Mouse (Mus musculus) heart, embryonic 13.5 days (tissue): ENCODE measurements at regions not wholly inside any gene's neighbourhood (a gene's known extent, or its start where the extent isn't known, plus 50 kb on each side); places are given as distances from the start of the nearest gene placed in this dataset.

Experiments used
- ATAC-seq: fragments of 200-750 bp; cut with Nextera tagmentation; 2 replicates; pipeline ENCODE4 v1.8.0; 2017; ENCODE audit warnings: moderate TSS enrichment; ENCODE audit not compliant: insufficient number of reproducible peaks, low FRiP score, low TSS enrichment; ENCODE audit errors: extremely low read depth
- H3K27ac ChIP-seq: fragments of 300-500 bp; sonication (generic); replicated peaks from 2 replicates; pipeline ENCODE4 v1.5.1; 2015; ENCODE audit warnings: moderate library complexity, mild to moderate bottlenecking, inconsistent platforms
- H3K27me3 ChIP-seq: fragments of 300-500 bp; sonication (generic); replicated peaks from 2 replicates; pipeline ENCODE4 v1.6.1; 2015; ENCODE audit warnings: mild to moderate bottlenecking, inconsistent platforms
- H3K36me3 ChIP-seq: fragments of 300-500 bp; sonication (generic); 2 replicates; pipeline ENCODE4 v1.6.1; 2015; ENCODE audit warnings: mild to moderate bottlenecking, inconsistent platforms
- H3K4me1 ChIP-seq: fragments of 300-500 bp; sonication (generic); 2 replicates; pipeline ENCODE4 v1.6.1; 2015; ENCODE audit warnings: inconsistent platforms
- H3K4me2 ChIP-seq: fragments of 300-500 bp; sonication (generic); 2 replicates; pipeline ENCODE4 v1.6.1; 2015; ENCODE audit warnings: inconsistent platforms, mild to moderate bottlenecking, moderate library complexity
- H3K4me3 ChIP-seq: fragments of 300-500 bp; sonication (generic); 2 replicates; pipeline ENCODE4 v1.5.1; 2015; ENCODE audit warnings: moderate library complexity, mild to moderate bottlenecking, inconsistent platforms
- H3K9ac ChIP-seq: fragments of 300-500 bp; sonication (generic); 2 replicates; pipeline ENCODE4 v1.6.1; 2015; ENCODE audit warnings: inconsistent platforms, mild to moderate bottlenecking, moderate library complexity
- H3K9me3 ChIP-seq: fragments of 300-500 bp; sonication (generic); 2 replicates; pipeline ENCODE4 v1.6.1; 2016; ENCODE audit warnings: inconsistent platforms
- whole genome bisulfite sequencing: fragments of 180-500 bp; shearing (Covaris S2); methylation state at CpG from one replicate; pipeline ENCODE4 v1.1.7; 2015; ENCODE audit warnings: mixed read lengths; 5-methylcytosine and 5-hydroxymethylcytosine counted together

DNA sequence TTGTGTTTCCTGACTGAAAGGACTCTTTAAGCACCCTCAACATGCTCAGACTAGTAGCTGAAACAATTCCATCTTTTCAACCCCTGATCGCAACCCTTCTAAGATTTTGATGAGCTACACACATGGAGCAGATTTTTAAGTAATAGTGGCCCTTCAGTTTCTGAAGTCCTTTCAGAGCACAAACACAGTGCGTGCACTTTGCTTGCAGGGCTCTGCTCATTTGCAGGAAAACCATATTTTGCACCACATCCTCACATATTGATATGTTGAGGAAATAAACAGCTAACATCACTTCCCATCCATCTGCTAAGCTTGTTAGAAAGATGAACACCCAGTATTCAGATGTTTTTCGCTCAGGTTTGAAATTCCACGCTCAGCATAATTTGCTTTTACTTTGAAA, 344.6 kb upstream of the Acvr2a start:
- H3K4me2 ChIP-seq = no peak overlapping the region
- no peaks in the 10 kb centered on the region for H3K9me3 ChIP-seq
- 87% methylated on average over 4 of the region's 4 CpGs for WGBS

DNA sequence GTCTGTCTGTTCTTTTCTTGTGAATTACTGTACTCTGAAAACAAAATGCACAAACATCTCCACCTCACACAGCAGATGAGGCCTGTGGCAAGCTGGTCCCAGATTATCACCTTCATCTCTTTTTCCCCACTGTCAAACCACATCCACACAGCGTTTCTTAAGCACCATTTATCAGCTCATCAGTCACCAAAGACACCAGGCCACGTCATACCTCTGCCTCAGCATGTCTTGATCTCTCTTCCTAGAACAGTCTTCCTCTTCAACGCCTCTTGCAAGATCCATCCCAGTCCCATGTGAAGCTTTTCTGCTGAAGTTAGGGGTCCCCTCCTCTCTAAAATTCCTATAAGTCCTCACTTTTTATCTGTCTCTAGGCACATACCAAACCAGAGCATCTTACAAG, 340.8 kb upstream of the Acvr2a start:
- no peaks in the 10 kb centered on the region for H3K9me3 ChIP-seq
- no peak overlapping the region for H3K9ac ChIP-seq
- H3K27ac ChIP-seq = no peak overlapping the region
- no peaks in the 10 kb centered on the region for H3K4me1 ChIP-seq
- 45% methylated on average over 3 of the region's 3 CpGs for WGBS
- no peaks in the 10 kb centered on the region for H3K27me3 ChIP-seq
- H3K4me2 ChIP-seq = no peak overlapping the region
- H3K36me3 ChIP-seq = no peaks in the 10 kb centered on the region
- no peak for ATAC-seq
- H3K4me3 ChIP-seq = no peak overlapping the region

More for the DNA sequence above, 344.6 kb upstream of the Acvr2a start:
- Histone ChIP-seq H3K27ac (no peak overlapping the region), H3K27me3 (no peaks in the 10 kb centered on the region), H3K4me1 (no peaks in the 10 kb centered on the region; the same call in 1 of the 2 replicates), H3K9ac (no peak overlapping the region), H3K4me3 (no peak overlapping the region), H3K36me3 (no peaks in the 10 kb centered on the region)
- no peak for ATAC-seq

DNA sequence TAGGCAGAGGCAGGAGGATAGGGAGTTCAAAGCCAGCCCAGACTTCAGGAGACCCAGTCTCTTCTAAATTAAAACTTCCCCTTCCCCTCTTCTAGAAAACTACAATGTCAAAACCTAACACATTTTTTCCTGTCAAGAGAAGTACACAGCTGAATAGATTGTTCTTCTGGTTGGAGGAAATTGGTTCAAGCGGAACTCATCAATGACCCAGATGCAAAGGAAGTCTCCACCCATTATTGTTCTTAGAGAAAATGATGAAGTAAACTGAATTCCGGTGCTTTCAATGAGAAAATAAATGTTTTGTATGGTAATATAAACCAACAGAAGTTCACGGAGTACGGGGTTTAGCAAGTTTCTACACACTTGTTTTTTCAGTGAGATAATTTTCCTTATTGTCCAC, 339.3 kb upstream of the Acvr2a start:
- no peak overlapping the region for H3K9ac ChIP-seq
- H3K4me3 ChIP-seq = no peak overlapping the region
- 84% methylated on average over 4 of the region's 4 CpGs for WGBS
- no peak for ATAC-seq
- H3K9me3 ChIP-seq = no peaks in the 10 kb centered on the region
- H3K4me1 ChIP-seq = no peaks in the 10 kb centered on the region
- no peak overlapping the region for H3K4me2 ChIP-seq
- no peaks in the 10 kb centered on the region for H3K36me3 ChIP-seq
- H3K27me3 ChIP-seq = no peaks in the 10 kb centered on the region
- no peak overlapping the region for H3K27ac ChIP-seq

DNA sequence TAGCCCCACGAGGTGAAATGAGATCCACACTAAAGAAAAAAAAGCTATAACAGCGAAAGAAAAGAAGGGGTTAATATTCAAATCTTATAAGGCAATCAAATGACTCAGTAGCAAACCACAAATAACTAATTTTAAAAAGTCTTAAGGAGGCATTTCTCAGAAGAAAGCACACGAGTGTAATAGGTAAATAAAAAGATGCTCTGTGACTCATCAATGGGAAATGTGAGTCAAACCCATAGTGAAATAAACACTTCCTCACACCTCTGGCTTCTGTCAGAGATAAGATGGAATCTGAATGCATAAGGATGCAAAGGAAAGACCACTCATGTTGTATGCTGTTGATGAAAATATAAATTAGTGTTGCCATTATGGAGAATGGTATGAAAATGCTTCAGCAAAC, 337.1 kb upstream of the Acvr2a start:
- ATAC-seq = no peak
- no peaks in the 10 kb centered on the region for H3K27me3 ChIP-seq
- WGBS = 47% methylated on average over 3 of the region's 3 CpGs

DNA sequence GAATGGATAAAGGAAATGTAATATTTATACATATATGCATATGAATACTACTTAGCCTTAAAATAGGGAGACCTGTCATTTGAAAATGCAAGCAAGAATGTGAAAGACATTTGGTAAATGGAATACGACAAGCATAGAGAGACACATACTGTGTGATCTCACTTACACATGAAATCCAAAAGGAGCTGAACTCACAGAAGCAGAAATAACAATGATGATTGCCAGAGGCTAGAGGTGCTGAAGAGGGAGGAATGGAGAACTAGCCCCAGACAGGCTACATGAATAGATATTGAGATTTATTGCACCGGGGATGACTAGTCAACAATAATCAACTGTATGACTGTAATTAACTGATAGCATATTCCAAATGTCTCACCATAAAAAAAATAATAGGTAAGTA, 336.6 kb upstream of the Acvr2a start:
- Histone ChIP-seq H3K27me3 (no peaks in the 10 kb centered on the region), H3K27ac (no peak overlapping the region), H3K36me3 (no peaks in the 10 kb centered on the region), H3K9ac (no peak overlapping the region), H3K4me3 (no peak overlapping the region), H3K4me1 (no peaks in the 10 kb centered on the region), H3K9me3 (no peaks in the 10 kb centered on the region), H3K4me2 (no peak overlapping the region)
- no peak for ATAC-seq
- 57% methylated on average over 2 of the region's 2 CpGs for WGBS

More for the DNA sequence above, 337.1 kb upstream of the Acvr2a start:
- H3K4me1 ChIP-seq = no peaks in the 10 kb centered on the region
- H3K27ac ChIP-seq = no peak overlapping the region
- no peaks in the 10 kb centered on the region for H3K36me3 ChIP-seq
- no peak overlapping the region for H3K4me3 ChIP-seq
- no peak overlapping the region for H3K9ac ChIP-seq
- H3K4me2 ChIP-seq = no peak overlapping the region
- no peaks in the 10 kb centered on the region for H3K9me3 ChIP-seq

DNA sequence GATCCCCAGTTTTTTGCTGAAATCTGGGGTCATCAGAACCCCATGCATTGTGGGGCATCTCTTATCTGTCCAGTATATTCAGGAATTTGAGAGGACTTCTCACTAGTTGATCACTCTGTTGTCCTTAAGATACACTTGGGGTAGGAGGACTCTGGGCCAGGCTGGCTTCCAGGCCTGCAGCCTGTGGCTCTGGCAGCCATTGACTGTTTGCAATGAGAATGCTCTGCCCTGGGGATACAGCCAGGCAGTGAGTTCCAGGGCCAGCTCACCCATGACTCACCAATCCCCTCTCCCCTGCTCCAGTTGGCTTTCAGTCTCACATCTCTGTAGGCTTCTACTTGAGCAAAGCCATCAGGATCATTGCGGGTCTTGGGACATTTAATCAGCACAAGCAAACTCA, 334.3 kb upstream of the Acvr2a start:
- Histone ChIP-seq H3K4me2 (no peak overlapping the region), H3K4me3 (no peak overlapping the region), H3K27me3 (no peaks in the 10 kb centered on the region), H3K27ac (no peak overlapping the region), H3K4me1 (no peaks in the 10 kb centered on the region), H3K36me3 (no peaks in the 10 kb centered on the region), H3K9ac (no peak overlapping the region), H3K9me3 (no peaks in the 10 kb centered on the region)
- WGBS = 91% methylated on average over 1 of the region's 1 CpGs
- no peak for ATAC-seq

DNA sequence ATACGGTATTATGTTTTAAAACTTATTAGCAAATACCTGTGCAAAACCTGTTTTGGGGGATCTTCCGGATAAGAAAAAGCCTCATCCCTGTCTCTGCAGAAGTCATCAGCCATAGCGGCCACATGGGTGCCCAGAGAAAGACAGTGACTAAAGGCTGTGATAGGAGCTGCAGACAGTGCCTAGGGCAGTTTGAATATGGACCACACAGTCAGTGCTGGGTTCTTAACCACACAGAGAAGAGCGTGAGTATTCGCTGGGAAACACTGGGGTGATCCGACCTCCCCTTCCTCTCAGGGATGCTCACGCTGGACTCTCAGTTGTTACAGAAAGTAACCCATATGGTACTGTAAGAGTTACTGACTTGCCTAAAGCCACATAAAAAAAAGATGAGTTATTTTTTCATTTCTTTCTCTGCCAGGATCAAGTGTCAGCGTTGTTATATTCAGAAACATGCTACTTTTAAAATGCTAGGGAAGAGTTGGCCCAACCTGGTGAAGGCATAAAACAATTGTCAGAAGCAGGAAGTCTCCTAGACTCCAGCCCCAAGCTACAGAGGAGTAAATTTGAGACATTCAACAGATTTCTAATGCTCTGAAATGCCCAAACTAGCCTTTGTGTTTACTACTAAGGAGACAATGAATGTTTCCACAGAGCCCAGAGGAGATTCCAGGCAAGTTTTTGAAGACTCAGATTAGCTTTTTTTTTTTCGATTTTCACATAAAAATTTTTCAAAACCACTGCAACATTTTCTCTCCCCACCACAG, 333.3 kb upstream of the Acvr2a start:
- Histone ChIP-seq H3K4me2 (no peak overlapping the region), H3K27me3 (no peaks in the 10 kb centered on the region), H3K36me3 (no peaks in the 10 kb centered on the region), H3K4me1 (no peaks in the 10 kb centered on the region), H3K27ac (no peak overlapping the region), H3K9ac (no peak overlapping the region), H3K9me3 (no peaks in the 10 kb centered on the region), H3K4me3 (no peak overlapping the region)
- 84% methylated on average over 9 of the region's 9 CpGs for WGBS
- ATAC-seq = no peak

DNA sequence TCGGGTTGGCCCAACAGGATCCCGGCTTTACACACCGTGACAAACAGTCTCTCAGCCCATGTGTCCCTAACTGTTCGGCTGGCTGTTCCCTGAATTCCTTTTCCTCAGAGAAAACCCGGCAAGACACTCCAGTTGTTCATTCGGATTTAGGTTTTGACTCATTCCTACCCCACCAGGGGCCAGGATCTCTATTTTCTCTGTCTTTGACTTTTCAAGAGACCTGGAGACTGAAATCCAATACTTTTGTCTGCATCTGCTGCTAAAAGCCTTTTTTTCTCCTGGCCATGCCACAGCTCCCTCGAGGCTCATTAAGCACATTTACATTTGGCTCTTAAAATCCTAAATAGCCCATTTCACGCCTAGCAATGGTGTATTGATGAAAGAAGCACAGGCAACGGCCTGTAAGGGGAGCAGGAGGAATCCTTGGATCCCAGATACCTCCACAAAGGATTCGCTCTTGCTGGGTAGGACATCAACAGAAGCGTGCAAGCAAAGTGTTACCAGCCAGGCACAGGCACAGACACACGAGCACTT, 332.6 kb upstream of the Acvr2a start:
- Histone ChIP-seq H3K9me3 (no peaks in the 10 kb centered on the region), H3K4me1 (no peaks in the 10 kb centered on the region), H3K4me2 (no peak overlapping the region), H3K9ac (no peak overlapping the region), H3K27ac (no peak overlapping the region), H3K27me3 (no peaks in the 10 kb centered on the region), H3K4me3 (no peak overlapping the region), H3K36me3 (no peaks in the 10 kb centered on the region)
- no peak for ATAC-seq
- WGBS = 66% methylated on average over 12 of the region's 12 CpGs

DNA sequence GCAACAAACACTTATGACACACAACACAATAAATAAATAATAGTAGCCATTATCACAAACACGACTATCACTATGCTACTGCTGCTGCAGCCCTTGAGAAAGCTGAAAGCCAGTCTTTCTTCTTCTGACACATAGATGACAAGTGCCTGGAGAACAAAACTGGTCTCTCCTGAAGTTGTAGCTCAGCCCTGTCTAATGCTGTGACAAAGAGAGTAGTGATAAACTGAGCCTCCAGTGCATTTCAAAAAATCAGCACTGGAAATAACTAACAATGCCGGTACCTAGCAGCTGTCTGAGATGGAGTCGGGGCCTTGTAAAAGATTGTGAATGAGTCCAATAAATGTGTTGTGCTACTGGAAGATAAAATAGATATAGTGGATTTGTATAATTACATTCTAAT, 320.3 kb upstream of the Acvr2a start:
- H3K36me3 ChIP-seq = no peaks in the 10 kb centered on the region
- no peak for ATAC-seq
- H3K9ac ChIP-seq = no peak overlapping the region
- WGBS = 51% methylated on average over 3 of the region's 3 CpGs
- H3K4me3 ChIP-seq = no peak overlapping the region
- no peak overlapping the region for H3K4me2 ChIP-seq
- no peaks in the 10 kb centered on the region for H3K9me3 ChIP-seq
- H3K4me1 ChIP-seq = no peaks in the 10 kb centered on the region
- H3K27me3 ChIP-seq = no peaks in the 10 kb centered on the region
- H3K27ac ChIP-seq = no peak overlapping the region

DNA sequence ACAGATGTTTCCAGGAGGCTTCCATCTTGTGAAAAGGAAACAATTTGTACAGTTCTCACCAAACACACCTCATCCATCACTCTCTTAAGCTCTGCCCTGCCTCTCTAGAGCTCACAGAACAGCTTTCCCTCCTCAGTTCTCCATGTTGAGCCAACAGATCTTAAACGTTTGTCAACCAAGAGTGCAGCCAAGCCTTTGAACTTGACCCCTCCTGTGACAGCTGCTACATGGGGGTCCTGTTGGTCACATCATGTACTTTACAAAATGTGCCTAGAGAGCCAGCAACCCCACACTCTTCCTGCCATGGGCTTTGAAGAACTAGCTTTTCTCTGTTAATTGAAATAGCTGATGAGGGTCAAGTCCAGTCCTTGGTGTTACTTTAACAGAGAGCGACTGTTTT, 319.8 kb upstream of the Acvr2a start:
- H3K27me3 ChIP-seq = no peaks in the 10 kb centered on the region
- H3K9ac ChIP-seq = no peak overlapping the region
- H3K4me3 ChIP-seq = no peak overlapping the region
- no peak overlapping the region for H3K4me2 ChIP-seq
- no peaks in the 10 kb centered on the region for H3K9me3 ChIP-seq
- no peaks in the 10 kb centered on the region for H3K4me1 ChIP-seq
- no peak for ATAC-seq
- H3K27ac ChIP-seq = no peak overlapping the region
- no peaks in the 10 kb centered on the region for H3K36me3 ChIP-seq
- WGBS = 49% methylated on average over 2 of the region's 2 CpGs

DNA sequence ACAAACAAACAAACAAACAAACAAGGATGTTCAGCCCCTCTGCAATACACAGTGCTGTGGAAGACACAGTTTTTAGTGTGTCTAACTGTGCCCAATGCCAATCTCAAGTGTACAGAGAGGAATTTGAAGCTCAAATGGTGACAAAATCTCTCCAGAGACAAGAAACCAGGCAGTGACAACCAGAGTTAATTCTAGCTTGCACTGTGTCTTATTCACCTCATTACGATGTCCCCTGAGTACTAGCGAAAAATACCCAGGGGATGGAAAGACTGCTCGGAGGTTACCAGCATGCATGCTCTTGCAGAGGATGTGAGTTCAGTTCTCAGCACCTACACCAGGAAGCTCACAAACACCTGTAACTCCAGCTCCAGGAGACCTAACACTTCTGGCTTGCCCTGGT, 319.3 kb upstream of the Acvr2a start:
- Histone ChIP-seq H3K9ac (no peak overlapping the region), H3K9me3 (no peaks in the 10 kb centered on the region), H3K4me2 (no peak overlapping the region), H3K36me3 (no peaks in the 10 kb centered on the region), H3K4me3 (no peak overlapping the region), H3K27me3 (no peaks in the 10 kb centered on the region), H3K27ac (no peak overlapping the region), H3K4me1 (no peaks in the 10 kb centered on the region)
- no peak for ATAC-seq
- 70% methylated on average over 3 of the region's 3 CpGs for WGBS

DNA sequence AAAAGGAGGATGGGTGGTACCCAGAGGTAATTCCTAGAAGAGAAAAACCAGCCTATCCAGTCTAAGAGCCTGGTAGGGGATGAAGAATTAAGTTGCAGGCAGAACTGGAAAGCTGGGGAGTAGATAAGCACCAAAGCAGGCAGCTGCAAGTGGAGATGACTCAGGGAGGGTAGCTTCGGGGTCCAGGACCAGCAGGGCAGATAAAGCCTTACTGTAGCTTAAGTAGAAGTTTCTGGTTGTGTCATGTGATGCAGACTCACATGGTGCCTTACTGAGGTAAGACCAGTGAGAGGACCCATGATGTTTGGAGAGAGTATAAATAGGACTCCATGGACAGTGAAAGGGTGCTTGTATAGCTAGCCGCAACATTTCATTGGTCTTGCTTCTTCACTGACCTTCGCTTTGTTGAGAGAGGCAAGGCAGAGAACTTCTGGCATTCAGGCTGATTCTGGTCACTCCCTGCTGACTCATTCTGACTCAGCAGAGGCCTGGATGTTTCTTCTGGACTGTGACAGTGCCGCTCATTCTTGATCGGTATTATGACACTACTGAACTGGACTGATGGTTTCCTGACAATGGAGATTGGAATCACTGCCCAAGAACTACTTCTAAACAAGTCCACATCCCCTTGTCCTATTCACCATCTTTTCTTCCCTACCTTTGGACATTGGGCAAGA, 315.7 kb upstream of the Acvr2a start:
- H3K27ac ChIP-seq = peak overlapping the region; percentile 25; the same call in 1 of the 2 replicates
- peaks cover 8% of the 10 kb centered on the region for H3K4me1 ChIP-seq
- H3K4me2 ChIP-seq = no peak overlapping the region
- no peaks in the 10 kb centered on the region for H3K36me3 ChIP-seq
- no peaks in the 10 kb centered on the region for H3K9me3 ChIP-seq
- no peak overlapping the region for H3K4me3 ChIP-seq
- peak; percentile 69 for ATAC-seq
- no peak overlapping the region for H3K9ac ChIP-seq
- no peaks in the 10 kb centered on the region for H3K27me3 ChIP-seq
- 60% methylated on average over 5 of the region's 5 CpGs for WGBS
